Mouse (Mus musculus) forebrain, embryonic 14.5 days (tissue): Measurements from ENCODE around the gene Pkd1l1. TPM values are rescaled to one million over a fixed set of nuclear protein-coding genes. Genes with fewer than 3 reads are reported as not detected.

ENCODE experiments used
- ATAC-seq: fragments of 200-750 bp; cut with Nextera tagmentation; 2 replicates; pipeline ENCODE4 v1.8.0; 2017; ENCODE audit warnings: mild to moderate bottlenecking, moderate library complexity
- DNase-seq: peaks from one replicate; pipeline ENCODE4 v3.0.0-alpha.2; 2015; ENCODE audit warnings: low spot score
- H3K27ac ChIP-seq: fragments of 300-500 bp; sonication (generic); 2 replicates; pipeline ENCODE4 v1.5.1; 2014; ENCODE audit warnings: low read depth, mild to moderate bottlenecking, control low read depth, low read length, moderate library complexity
- H3K27me3 ChIP-seq: fragments of 300-500 bp; sonication (generic); replicated peaks from 2 replicates; pipeline ENCODE4 v1.6.1; 2014; ENCODE audit warnings: low read length, control low read depth, mixed read lengths; ENCODE audit not compliant: control insufficient read depth, insufficient read depth
- H3K36me3 ChIP-seq: fragments of 300-500 bp; sonication (generic); 2 replicates; pipeline ENCODE4 v1.6.1; 2014; ENCODE audit warnings: low read length, control low read depth; ENCODE audit not compliant: control insufficient read depth, insufficient read depth
- H3K4me1 ChIP-seq: fragments of 300-500 bp; sonication (generic); 2 replicates; pipeline ENCODE4 v1.6.1; 2014; ENCODE audit warnings: antibody characterized with exemption, low read length, control low read depth; ENCODE audit not compliant: control insufficient read depth, insufficient read depth
- H3K4me2 ChIP-seq: fragments of 300-500 bp; sonication (generic); 2 replicates; pipeline ENCODE4 v1.6.1; 2014; ENCODE audit warnings: mild to moderate bottlenecking, control low read depth, low read length
- H3K4me3 ChIP-seq: fragments of 300-500 bp; sonication (generic); 2 replicates; pipeline ENCODE4 v1.5.1; 2014; ENCODE audit warnings: low read depth, low read length, control low read depth
- H3K9ac ChIP-seq: fragments of 300-500 bp; sonication (generic); 2 replicates; pipeline ENCODE4 v1.6.1; 2014; ENCODE audit warnings: mild to moderate bottlenecking, low read length, control low read depth, moderate library complexity
- H3K9me3 ChIP-seq: fragments of 300-500 bp; sonication (generic); replicated peaks from 2 replicates; pipeline ENCODE4 v1.6.1; 2016; ENCODE audit warnings: low read length, control low read depth, mixed read lengths; ENCODE audit not compliant: control insufficient read depth
- WGBS: fragments of 180-500 bp; shearing (Covaris S2); extraction: QIAGEN DNeasy Blood & Tissue Kit; methylation state at CpG from one replicate; pipeline ENCODE4 v1.1.7; 2014; 5-methylcytosine and 5-hydroxymethylcytosine counted together
- polyA plus RNA-seq: library from polyadenylated mRNA; unstranded; fragments of >200 nt; fragmentation: Nextera tagmentation; extraction: Ambion mirVana; gene quantifications from 2 replicates; pipeline ENCODE4 v1.2.1, GENCODE M21; 2014

Pkd1l1 gene
- polyA plus RNA-seq, 1 experiment from 2014 or later, result 0.08 TPM

- no peaks in the 10 kb centered on the region for H3K4me1 ChIP-seq
- H3K27ac ChIP-seq, result no peak overlapping the region
- WGBS, result 4% methylated on average over 1 of the region's 1 CpGs
- H3K4me2 ChIP-seq, result no peak overlapping the region
- no peaks in the 10 kb centered on the region for H3K27me3 ChIP-seq
- DNase-seq, result peak; percentile 69
- no peaks in the 10 kb centered on the region for H3K9me3 ChIP-seq
- ATAC-seq, result peak; percentile 66
- no peak overlapping the region for H3K4me3 ChIP-seq
- H3K9ac ChIP-seq, result no peak overlapping the region
- H3K36me3 ChIP-seq, result no peaks in the 10 kb centered on the region
Measured at GRCm38 (mm10) chr11:8955678-8956077, 17.4 kb downstream of the Pkd1l1 start.

- Histone ChIP-seq H3K4me1 (0 out of 2 replicates have a peak, but pooled peaks cover 2% of the 10 kb centered on the region), H3K9ac (no peak overlapping the region), H3K9me3 (no peaks in the 10 kb centered on the region), H3K36me3 (no peaks in the 10 kb centered on the region), H3K27me3 (no peaks in the 10 kb centered on the region), H3K4me3 (no peak overlapping the region), H3K4me2 (no peak overlapping the region), H3K27ac (no peak overlapping the region)
- WGBS, result 27% methylated on average over 6 of the region's 6 CpGs
- DNase-seq (peak; percentile 82), ATAC-seq (peak; percentile 75)
Measured at GRCm38 (mm10) chr11:8949765-8950430, 23.2 kb downstream of the Pkd1l1 start.

GRCm38 (mm10) chr11:8948871-8949270 lies 24.2 kb downstream of the Pkd1l1 start:
- Histone ChIP-seq H3K4me3 (no peak overlapping the region), H3K4me2 (no peak overlapping the region), H3K4me1 (0 out of 2 replicates have a peak, but pooled peaks cover 2% of the 10 kb centered on the region), H3K27me3 (no peaks in the 10 kb centered on the region), H3K9me3 (no peaks in the 10 kb centered on the region), H3K36me3 (no peaks in the 10 kb centered on the region), H3K9ac (no peak overlapping the region), H3K27ac (no peak overlapping the region)
- DNase-seq (no peak), ATAC-seq (no peak)
- WGBS, result 63% methylated on average over 3 of the region's 3 CpGs

GRCm38 (mm10) chr11:8944114-8944513 lies 29.0 kb downstream of the Pkd1l1 start:
- ATAC-seq (no peak), DNase-seq (no peak)
- 86% methylated on average over 4 of the region's 4 CpGs for WGBS
- no peaks in the 10 kb centered on the region for H3K4me1 ChIP-seq
- H3K9me3 ChIP-seq, result no peaks in the 10 kb centered on the region
- no peaks in the 10 kb centered on the region for H3K27me3 ChIP-seq
- no peak overlapping the region for H3K9ac ChIP-seq
- H3K4me2 ChIP-seq, result no peak overlapping the region
- H3K27ac ChIP-seq, result no peak overlapping the region
- H3K4me3 ChIP-seq, result no peak overlapping the region
- no peaks in the 10 kb centered on the region for H3K36me3 ChIP-seq

- Histone ChIP-seq H3K4me2 (no peak overlapping the region), H3K4me1 (no peaks in the 10 kb centered on the region), H3K9me3 (no peaks in the 10 kb centered on the region), H3K36me3 (no peaks in the 10 kb centered on the region), H3K27me3 (no peaks in the 10 kb centered on the region), H3K4me3 (no peak overlapping the region), H3K27ac (no peak overlapping the region), H3K9ac (no peak overlapping the region)
- DNase-seq (no peak), ATAC-seq (no peak)
- WGBS, result 72% methylated on average over 2 of the region's 2 CpGs
Measured at GRCm38 (mm10) chr11:8942446-8942845, 30.6 kb downstream of the Pkd1l1 start.

- Histone ChIP-seq H3K4me1 (no peaks in the 10 kb centered on the region), H3K9me3 (no peaks in the 10 kb centered on the region), H3K36me3 (no peaks in the 10 kb centered on the region), H3K4me3 (no peak overlapping the region), H3K4me2 (no peak overlapping the region), H3K27ac (no peak overlapping the region), H3K27me3 (no peaks in the 10 kb centered on the region), H3K9ac (no peak overlapping the region)
- DNase-seq, result no peak
- ATAC-seq, result no peak
- 83% methylated on average over 9 of the region's 9 CpGs for WGBS
Measured at GRCm38 (mm10) chr11:8936431-8937110, 36.5 kb downstream of the Pkd1l1 start.

GRCm38 (mm10) chr11:8916081-8916671 lies 56.9 kb downstream of the Pkd1l1 start:
- H3K4me1 ChIP-seq, result peaks cover 4% of the 10 kb centered on the region; the same call in 1 of the 2 replicates
- no peaks in the 10 kb centered on the region for H3K27me3 ChIP-seq
- WGBS, result 55% methylated on average over 8 of the region's 8 CpGs
- no peak overlapping the region for H3K4me3 ChIP-seq
- H3K27ac ChIP-seq, result no peak overlapping the region
- H3K9ac ChIP-seq, result no peak overlapping the region
- DNase-seq (peak; percentile 69), ATAC-seq (peak; percentile 93)
- H3K4me2 ChIP-seq, result no peak overlapping the region
- H3K9me3 ChIP-seq, result no peaks in the 10 kb centered on the region
- H3K36me3 ChIP-seq, result no peaks in the 10 kb centered on the region

- Histone ChIP-seq H3K4me3 (no peak overlapping the region), H3K36me3 (no peaks in the 10 kb centered on the region), H3K27ac (no peak overlapping the region), H3K4me2 (no peak overlapping the region), H3K27me3 (no peaks in the 10 kb centered on the region), H3K9ac (no peak overlapping the region), H3K4me1 (no peaks in the 10 kb centered on the region), H3K9me3 (no peaks in the 10 kb centered on the region)
- DNase-seq, result no peak
- no peak for ATAC-seq
- WGBS, result 92% methylated on average over 4 of the region's 4 CpGs
Measured at GRCm38 (mm10) chr11:8882793-8883192, 90.3 kb downstream of the Pkd1l1 start.

- no peaks in the 10 kb centered on the region for H3K27me3 ChIP-seq
- 73% methylated on average over 2 of the region's 2 CpGs for WGBS
- H3K9ac ChIP-seq, result no peak overlapping the region
- H3K9me3 ChIP-seq, result no peaks in the 10 kb centered on the region
- ATAC-seq (no peak), DNase-seq (no peak)
- no peak overlapping the region for H3K4me2 ChIP-seq
- H3K36me3 ChIP-seq, result no peaks in the 10 kb centered on the region
- H3K4me1 ChIP-seq, result no peaks in the 10 kb centered on the region
- no peak overlapping the region for H3K27ac ChIP-seq
- H3K4me3 ChIP-seq, result no peak overlapping the region
Measured at GRCm38 (mm10) chr11:8881521-8881920, 91.5 kb downstream of the Pkd1l1 start.
